Mouse (Mus musculus) thymus, postnatal 10 days (tissue): ENCODE results near the gene Crocc.

ENCODE experiments used
- DNase-seq, 2 experiments: peaks; one replicate each; pipeline ENCODE4 v3.0.0; 2021; ENCODE audit warnings: low spot score in 2 of 2

The Crocc gene

DNA sequence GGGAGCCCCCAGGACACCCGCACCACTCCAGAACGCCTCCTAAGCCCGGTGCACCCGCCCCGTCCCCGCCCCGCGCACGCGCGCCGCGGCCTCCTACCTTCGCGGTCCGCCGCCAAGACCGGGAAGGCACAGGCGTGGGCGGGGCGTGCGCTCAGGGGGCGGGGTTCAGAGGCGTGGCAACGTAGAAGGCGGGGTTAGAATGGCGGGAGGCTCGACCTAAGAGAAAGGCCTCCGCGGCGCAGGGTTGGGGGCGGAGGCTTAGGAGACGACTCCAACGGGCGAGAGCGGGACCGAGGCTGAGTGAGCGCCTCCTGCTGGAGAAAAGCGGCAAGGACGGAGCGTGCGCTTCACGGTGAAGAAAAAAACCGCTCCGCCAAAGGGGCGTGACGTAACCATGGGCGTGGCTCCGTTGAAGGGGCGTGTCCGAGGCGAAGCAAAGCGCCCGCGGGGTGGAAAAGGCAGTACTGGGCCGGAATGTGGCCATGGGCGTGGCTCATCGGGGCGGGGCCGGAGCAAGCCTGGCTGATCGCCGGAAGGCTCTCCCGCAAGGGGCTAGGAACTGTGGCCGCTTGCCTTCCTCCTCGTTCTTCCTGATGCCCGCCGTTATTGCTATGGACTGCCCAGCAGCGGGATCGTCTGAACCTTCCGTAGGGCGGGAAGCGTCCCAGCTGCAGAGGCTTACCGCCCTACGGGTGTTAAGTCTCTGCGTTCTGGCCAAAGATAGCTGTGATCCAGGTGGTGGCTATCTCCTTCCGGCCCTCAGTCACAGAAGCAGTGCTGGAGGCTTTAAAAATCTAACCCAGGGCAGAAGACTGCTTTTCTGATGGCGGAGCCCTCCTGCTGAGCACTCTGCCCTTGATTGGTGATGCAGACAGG is at the start of gene Crocc:
Gene Crocc, minus strand, starts transcription at position 125 of the 876 bp plus-strand sequence.
- peak; percentile 98 to 100 for DNase-seq

DNA sequence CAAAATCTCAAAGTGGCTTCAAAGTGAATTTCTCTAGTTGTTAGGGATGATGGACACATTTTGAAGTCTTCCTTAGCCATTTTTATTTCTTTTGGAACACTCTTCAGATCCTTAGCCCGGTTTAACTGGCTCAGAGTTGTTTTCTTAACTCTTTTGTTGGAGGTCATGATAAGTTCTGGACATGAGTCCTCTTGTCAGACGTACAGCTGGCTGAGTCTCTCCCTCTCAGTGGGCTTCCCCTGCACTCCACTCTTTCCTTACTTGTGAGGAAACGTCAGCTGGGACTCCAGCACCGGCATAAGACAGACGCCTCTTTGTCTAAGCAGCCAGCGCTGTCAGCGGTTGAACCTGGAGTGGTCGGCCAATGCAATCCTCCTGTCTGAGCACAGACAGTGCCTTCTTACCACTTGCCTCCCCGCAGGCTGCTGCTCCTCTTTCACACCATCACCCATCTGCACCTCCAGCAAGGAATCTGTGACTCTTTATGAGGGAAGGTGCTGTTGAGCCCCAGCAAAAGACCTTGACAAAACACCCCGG is 47.9 kb upstream of the Crocc start:
- no peak for DNase-seq

DNA sequence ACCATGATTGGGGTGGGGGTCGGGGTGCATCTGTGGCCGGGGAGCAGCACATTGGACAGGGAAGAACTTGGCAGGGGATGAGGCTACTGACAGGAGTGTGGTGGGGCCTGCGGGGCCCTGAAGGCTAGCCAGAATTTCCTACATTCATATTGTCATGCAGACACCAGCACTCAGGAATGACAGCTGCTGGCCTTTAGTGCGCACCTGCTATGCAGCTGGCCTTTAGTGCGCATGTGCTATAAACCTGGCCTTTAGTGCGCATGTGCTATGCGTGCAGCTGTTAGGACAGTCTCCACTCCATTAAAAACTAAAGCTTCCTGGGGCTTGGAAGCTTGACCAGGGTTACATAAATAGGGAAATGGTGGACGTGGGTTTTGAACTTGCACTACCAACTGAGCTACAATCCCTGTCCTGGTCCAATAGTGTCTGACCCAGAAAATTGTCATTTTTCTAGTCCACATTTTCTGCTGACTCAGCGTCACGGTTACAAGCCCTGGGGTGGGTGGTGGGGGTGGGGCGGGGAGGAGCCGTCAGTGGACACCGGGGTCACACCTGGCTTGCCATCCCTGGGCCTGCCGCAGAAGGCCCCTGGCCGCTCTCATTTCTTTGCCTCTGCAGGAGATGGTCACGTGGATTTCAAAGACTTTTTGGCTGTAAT is 46.3 kb upstream of the Crocc start:
- DNase-seq = no peak

DNA sequence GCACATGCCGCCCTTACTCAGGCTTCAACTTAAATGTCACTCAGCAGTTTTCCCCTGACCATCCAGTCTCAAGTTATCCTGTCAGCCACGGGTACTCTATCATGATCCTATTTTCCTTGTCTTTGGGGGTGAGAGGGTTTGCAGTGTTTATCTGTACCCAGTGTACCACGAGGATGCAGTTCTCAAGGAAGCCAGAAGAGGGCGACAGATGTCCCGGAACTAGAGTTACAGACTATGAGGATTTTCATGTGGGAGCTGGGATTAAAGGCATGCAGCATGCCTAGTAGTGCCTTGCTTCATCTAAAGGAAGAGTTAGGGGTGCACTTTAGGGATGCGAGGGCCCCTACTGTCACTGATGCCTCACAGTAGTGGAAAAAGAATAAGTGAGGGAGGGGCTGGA is 41.5 kb upstream of the Crocc start:
- DNase-seq = no peak

DNA sequence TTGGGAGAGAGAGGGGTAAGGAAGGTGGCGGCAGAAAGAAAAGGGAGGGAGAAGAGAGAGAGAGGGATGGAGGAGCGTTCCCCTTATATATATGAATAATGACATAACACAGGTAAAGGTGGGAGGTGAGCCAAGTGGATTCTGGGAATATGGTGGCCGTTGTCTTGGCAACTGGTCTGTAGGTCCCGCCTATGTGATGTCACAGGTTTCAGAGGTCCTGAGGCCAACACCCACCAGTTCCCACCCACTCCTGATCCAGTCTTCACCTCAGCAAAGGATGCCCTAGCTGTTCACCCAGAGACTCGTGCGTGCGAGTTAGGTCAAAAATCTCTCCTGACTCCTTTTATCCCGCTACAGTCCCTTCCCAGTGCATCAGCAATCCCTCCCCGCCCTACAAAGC is 40.9 kb upstream of the Crocc start:
- no peak for DNase-seq

DNA sequence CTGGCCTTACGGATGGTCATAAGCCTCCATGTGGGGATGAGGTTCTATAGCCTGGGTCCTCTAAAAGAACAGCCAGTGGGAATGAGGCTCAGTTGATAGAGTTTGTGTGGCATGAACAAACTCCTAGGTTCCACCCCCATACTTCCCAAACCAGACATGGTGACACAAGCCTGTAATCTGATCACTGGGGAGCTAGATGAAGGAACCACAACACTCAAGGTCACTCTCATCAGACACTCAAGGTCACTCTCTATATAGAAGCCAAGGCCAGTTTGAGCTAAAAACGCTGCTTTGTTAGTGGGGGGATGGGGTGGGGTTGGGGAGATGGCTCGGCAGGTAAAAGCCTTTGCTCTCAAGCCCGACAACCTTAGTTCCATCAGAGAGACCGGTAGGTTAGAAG is 39.6 kb upstream of the Crocc start:
- no peak for DNase-seq

DNA sequence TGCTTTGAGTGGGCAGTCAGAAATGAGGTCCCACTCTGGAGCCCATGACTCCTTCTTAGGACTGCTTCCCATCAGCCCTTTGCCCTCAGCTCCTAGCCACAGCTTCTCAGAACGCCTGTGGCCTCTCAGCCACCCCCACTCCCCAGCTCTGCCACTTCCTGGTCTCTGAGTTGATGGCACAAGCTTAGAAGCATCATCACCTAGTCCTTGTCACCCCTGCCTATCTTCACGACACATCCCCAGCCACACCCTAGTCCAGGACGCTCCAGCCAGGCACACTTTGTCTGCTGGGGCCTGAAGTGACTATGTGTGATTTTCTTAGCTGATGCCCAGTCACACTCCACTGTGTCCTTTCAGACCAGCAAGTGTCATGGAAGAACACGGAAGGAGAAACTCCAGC is 38.6 kb upstream of the Crocc start:
- DNase-seq = no peak

DNA sequence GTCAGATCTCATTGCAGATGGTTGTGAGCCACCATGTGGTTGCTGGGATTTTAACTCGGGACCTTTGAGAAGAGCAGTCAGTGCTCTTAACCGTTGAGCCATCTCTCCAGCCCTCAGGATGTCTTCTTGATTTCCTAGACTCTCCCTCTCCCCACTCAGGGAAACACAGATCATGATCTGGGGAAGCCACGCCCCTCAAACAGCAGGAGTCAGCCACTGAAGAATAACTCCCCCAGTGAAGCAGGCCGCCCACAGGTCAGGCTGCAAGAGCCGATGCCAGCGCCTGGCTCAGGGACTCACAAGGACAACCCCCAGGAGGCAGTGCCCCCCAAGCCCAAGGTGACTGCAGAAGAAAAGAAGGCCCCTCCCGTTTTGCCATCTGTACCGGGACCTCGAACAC is 36.4 kb upstream of the Crocc start:
- DNase-seq = no peak

DNA sequence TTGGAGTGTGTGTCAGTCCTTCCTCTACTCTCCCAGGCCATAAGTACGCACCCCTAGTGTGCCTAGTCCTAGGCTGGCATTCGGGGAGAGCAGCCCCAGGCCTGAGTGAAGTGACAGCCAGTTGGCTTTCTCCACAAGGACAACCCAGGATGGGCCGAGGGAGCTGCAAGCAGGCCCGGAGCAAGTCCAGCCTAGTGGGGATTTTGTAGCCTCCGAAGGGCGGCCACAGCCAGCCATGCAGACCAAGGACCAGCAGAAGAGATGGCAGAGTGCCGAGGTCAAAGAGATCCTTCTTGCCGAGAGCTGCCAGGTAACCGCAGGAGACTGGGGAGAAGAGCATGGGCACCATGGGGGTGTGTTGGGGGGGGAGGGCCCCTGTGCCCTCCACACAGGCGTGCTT is 34.7 kb upstream of the Crocc start:
- no peak for DNase-seq

DNA sequence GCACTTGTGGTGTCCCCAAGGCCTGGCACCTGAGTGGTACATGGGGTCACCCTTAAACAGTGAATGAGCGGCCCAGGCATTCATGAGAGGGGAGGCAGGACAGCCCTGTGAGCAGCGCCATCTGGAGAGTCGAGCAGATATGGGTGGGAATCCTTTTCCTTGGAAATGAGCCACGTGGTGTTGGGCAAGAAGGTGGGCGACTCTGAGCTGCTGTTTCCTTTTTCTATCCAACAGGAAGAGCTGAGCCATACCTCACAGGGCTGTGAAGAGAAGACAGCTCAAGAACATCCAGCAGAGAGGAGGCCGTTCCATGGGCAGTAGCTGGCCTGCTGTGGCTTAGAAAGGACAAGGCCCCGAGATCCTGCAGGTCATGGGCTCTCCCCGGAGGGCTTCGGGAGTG is 28.4 kb upstream of the Crocc start:
- no peak for DNase-seq

DNA sequence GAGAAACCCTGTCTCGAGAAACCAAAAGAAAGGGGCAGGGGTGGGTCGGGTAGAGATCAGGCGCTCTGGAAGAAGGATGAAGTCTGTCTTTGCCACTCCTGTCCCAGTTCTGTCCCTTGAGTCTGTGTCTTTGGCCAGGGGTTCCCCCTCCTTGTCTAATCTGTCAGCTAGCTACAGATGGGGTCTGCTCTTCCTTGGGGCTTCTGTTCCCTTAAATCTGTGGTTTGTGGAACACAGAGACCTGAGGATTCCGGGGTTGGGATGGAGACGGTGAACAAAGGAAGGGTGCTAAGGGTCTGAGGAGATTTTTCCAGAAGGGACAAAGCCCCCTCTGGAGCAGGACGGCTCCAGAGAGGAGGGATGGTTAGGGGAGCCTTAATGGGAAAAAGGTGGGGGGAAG is 27.7 kb upstream of the Crocc start, which contains the start of gene Spata21:
Gene Spata21, plus strand, starts transcription at position 301 of the 400 bp plus-strand sequence.
- no peak for DNase-seq

DNA sequence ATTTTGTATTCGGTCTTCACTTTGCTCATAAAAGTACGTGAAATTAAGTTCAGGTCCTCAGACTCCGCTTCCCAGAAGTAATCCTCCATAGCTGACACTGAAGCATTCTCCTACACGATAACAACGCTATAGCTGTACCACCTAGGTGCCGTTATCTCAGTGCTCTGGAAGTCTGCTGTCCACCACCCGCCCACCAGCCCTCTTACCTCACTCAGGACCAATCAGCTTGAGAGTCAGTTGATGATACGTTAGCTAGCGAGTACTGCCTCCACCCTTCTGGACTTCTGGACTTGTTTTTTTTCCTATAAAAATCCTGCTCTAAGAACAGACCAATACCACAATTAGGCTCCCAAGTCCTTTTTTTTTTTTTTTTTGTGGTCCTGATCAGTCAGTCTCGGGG is 26.5 kb upstream of the Crocc start:
- no peak for DNase-seq

DNA sequence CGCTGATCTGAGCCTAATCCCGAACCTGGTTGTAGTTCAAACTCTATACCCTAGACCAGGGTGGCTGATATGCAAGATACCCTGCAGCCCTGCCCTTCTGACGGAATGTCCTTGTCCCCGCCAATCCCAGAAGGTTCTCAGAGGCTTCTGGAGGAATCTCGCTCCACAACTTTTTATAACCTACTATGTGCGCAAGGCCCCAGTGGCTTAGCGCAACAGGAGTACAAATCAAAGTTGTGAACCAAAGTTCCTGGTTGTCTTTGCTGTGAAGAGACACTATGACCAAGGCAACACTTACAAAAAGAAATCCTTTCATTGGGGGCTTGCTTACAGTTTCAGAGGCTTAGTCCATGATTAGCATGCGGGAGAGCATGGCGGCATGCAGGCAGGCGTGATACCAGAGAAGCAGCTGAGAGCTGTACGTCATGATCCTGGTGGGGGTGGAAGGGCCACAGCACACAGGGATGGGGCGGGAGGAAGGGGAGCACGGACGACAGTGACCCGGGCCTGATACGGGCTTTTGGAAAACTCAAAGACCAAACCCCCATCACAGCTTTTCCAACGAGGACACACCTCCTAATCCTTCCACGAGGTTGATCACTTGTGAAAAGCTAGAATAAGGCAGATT is 18.3 kb upstream of the Crocc start:
- no peak for DNase-seq

DNA sequence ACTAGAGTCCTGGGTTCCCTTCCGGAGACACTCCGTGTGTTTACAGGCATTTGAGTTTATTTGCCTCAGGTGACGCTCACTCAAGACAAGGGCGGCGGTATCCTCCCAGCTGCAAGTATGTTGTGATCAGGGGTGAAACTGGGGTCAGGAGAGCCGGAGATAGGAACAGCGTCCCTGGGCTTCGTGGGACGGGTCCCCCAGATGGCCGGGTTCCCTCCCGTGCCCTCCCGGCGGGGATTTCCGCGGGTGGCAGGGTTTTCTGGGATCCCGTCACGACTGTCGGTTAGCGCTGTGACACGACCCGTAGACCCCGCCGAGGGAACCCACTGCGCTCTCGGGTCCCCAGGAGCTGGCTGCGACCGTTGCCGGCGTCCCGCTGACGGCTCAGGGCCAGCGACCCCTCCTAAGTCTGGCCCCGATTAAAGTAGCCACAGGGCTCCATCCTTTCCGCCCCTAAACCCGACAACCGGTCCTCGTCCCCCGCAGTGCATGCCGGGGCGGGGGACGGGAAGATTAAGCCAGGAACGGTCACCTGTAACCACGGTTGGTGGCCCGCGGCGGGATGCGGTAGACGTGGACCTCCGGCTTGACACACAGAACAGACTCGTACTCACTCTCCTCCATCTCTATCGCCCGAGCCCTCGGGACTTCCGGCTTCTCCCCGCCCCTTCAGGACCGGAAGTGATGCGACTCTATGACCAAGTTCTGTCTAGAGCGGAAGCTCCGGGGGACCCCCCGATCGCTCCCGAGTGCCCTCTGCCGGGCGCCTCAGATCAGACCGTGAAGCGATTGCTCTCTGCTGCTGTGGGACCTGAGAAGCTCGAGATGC is 17.5 kb upstream of the Crocc start, which contains the start of gene Necap2:
Gene Necap2, minus strand, starts transcription at position 677 of the 829 bp plus-strand sequence.
- peak; percentile 93 to 98 for DNase-seq

DNA sequence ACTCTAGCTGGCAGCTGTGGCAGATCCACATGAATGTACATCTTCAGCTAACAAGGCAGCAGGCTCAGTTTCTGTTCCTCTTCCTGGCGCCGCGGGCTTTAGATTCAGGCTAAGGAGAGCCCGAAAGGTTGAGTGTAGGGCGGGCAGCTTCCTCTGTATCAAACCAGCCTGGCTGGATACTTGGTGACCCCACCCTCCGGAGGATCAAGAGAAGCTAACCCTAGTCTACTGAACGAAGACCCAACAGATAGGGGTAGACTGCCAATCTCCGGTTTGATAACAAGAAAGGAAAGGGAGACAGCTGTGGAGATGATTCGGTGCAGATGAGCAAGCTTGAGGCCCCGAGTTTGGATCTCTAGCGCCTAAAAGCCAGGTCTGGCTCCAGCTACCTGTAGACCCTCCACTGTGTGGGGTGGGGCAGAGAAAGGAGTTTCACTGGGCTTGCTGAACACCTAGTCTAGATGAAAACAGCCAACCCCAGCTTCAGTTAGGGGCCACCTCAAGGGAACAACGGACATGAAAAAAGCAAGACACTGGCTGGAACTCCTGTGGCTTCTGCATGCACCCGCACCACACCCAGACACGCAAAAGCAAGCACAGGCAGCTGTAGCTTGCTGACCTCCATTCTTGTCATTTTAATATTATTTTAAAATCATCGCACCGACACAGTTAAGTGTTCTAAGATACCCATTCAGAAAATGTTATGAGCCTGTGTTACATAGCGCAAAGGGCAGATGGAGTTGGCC is 16.6 kb upstream of the Crocc start:
- no peak for DNase-seq

DNA sequence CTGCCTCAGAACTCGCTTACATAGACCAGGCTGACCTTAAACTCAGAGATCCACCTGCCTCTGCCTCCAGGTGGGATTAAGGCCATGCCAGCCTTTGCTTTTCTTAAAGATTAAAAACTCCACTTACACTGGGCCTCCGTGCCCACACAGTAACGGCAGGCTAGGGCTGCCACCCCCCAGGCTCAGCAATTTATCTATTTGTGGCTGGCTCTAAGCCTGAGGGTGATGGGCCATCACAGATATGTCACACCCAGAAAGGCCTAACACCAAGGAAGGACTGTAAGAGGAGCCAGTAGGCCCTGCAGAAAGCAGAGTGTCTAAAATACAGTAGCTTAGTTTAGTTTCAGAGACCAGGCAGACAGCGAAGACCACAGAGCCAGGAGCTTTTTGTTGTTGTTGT is 13.8 kb upstream of the Crocc start:
- DNase-seq = no peak

DNA sequence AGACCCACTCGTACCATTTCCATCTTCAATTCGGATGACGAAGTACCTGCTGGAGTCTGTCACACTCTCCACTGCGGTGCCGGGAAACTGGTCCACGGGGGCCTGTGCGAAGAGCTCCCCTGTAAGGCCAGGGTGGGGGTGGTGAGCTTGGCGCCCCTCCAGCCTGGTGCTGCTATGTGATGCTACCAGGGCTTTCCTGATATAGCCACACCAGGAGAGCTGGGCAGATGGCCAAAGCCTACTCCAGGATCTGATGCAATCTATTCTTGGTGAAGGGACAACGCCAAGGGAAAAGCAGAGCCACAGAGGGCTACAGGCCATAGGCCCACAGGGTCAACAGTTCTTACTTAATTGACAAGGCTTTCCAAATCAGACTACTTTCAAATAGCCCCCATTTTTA is 13.3 kb upstream of the Crocc start:
- DNase-seq = no peak

DNA sequence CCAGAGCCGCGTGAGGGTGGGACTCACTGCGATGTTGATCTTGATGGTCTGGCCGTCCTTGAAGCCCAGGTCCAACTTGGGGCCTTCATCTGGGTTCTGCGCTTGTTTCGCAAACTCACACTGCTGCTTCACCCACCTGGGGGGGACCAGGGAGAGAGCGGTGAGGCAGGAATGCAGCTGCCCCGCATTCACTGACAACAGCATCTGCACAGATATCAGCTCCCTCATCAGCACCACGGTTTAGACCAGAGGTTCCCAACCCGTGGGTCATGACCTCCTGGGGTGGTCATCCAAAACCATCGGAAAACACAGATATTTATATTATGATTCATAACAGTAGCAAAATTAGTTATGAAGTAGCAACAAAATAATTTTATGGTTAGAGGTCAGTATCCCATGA is 12.2 kb upstream of the Crocc start:
- DNase-seq = no peak

DNA sequence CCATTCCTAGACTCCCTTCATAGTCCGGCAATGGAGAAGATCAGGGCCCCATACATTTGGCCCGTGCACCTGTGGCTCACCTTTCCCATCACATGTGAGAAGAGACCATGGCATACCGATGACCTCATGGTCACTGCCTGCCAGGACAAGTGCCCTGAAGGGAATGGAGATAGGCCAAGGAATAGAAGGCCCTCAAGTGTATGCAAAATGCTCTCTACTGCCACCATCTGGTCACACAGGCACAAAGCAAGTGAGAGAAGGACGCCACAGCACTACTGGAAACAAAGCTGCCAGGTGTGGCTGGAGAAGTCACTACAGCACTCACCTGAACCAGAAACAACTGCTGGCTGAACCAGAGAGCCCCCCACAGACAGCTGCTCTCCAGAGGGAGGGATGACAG is 9.4 kb upstream of the Crocc start:
- DNase-seq = peak in 1 of 2 experiments; percentile 58

DNA sequence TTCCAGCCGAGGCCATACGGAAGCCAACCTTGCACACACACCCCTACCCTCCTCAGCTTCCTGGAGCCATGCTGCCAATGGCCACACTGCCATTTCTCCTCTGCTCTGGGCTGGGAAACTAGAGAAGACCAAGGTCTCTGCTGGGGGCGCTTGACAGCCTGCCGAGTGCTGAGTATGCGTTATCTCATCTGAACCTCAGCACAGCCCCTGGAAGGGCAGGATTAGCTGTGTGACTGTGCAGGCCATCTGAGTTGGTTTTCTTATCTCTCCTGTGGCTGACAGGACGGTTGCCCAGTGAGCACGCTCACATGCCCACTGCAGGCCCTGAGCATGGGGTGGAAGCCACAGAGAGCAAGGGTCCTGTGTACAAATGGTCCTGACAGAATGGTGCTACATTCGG is 8.3 kb upstream of the Crocc start:
- no peak for DNase-seq

DNA sequence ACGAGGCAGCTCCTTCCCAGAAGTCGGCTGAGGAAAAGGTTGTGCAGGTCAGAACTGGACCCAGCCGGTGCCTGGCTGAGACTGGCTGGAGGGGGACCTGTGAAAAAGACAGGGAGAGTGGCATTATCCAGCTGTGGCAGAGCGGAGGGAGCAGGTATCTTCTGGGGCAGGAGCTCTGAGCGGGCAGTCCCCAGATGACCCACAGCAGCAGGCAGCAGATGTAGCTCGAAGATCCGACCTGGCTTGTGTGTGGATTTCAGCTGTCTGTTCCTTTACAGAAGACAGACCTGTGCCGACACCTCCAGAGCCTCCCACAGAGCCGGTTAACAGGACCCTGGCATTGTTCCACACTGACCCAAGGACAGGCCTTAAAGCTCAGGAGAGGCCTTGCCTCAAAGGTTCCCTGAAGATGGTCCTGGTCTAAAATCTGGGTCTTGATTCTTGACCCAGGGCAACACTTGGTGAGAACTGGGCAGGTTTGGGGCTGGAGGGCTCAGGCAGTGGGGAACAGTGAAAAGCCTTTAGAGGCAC is 7.2 kb upstream of the Crocc start:
- no peak for DNase-seq
